ENCODE assay signal across 10 mouse cellular contexts in the genomic region with DNA sequence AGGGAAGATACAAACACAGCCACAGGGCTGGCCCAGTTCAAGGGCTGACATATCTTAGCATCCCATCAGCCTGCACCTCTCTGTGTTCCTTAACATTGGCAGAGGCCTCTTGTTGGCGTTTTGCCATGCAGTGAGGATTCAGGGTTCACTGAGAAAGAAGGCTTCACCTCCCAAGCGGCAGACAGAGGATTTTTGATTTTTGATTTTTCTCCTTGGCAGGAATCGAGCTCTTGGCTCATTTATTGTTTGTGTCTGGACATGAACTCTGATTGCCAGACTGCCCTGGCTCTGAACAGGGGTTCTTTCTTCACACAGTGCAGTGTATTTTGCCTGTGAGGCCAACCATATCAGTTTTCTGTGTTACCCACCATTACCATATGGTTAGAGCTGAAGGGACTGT.
DNase-seq lines count a peak whose midpoint lies in the region; ATAC-seq and TF ChIP-seq lines count a peak whose summit lies in the region.
"Had no signal": no experiment of that assay in that cellular context is flagged by ENCODE, and none has a peak within 500 bp of the region (broad histone marks: within the 10 kb centered on the region; RNA-seq: fewer than 3 reads in every experiment).

No protein-coding gene starts in this region.

- TF ChIP-seq CTCF in hindbrain, postnatal 0 days (IDR thresholded peaks at IDR 0.05; ENCODE audit: low read depth), result no peak

- H3K36me3 ChIP-seq in hindbrain, postnatal 0 days (ENCODE audit: insufficient read depth, low read length), result no peaks in the 10 kb centered on the region
- no peaks in the 10 kb centered on the region for H3K36me3 ChIP-seq in hindbrain, embryonic 10.5 days

- H3K4me2 ChIP-seq in hindbrain, postnatal 0 days (ENCODE audit: low read depth, low read length), result no peak overlapping the region

- peak; percentile 60 for DNase-seq in hindbrain, postnatal 0 days (ENCODE audit: low spot score)
- no peak for DNase-seq in hindbrain, embryonic 10.5 days (ENCODE audit: low spot score)
- DNase-seq in urinary bladder, postnatal 10 days (ENCODE audit: low spot score), result peak; percentile 16
- DNase-seq in urinary bladder, adult 2 months (ENCODE audit: low spot score), result no peak
- peak; percentile 23 for DNase-seq in fat pad, adult 2 months (ENCODE audit: extremely low read depth, low read depth, low spot score)
- peak; percentile 70 for DNase-seq in ovary, adult 18-20 months (ENCODE audit: low spot score)
- no peak for DNase-seq in left cerebral cortex, adult 11 months (ENCODE audit: low spot score)

- no peaks in the 10 kb centered on the region for H3K27me3 ChIP-seq in hindbrain, postnatal 0 days (ENCODE audit: insufficient read depth, low read length)
- no peaks in the 10 kb centered on the region for H3K27me3 ChIP-seq in hindbrain, embryonic 10.5 days (ENCODE audit: insufficient read depth, poor library complexity, severe bottlenecking)

- H3K4me3 ChIP-seq in hindbrain, postnatal 0 days (ENCODE audit: low read length), result no peak overlapping the region
- H3K4me3 ChIP-seq in hindbrain, embryonic 10.5 days, result no peak overlapping the region
- H3K4me3 ChIP-seq: erythroblast, embryonic 14.5 days; myocyte had no signal

- no peaks in the 10 kb centered on the region for H3K9me3 ChIP-seq in hindbrain, postnatal 0 days (ENCODE audit: low read length)
- no peaks in the 10 kb centered on the region for H3K9me3 ChIP-seq in hindbrain, embryonic 10.5 days

- 44% methylated on average over 3 of the region's 3 CpGs for WGBS in hindbrain, postnatal 0 days
- whole genome bisulfite sequencing in hindbrain, embryonic 10.5 days, result 83% methylated on average over 3 of the region's 3 CpGs

- no peaks in the 10 kb centered on the region for H3K4me1 ChIP-seq in hindbrain, postnatal 0 days (ENCODE audit: insufficient read depth, low read length)
- no peaks in the 10 kb centered on the region for H3K4me1 ChIP-seq in hindbrain, embryonic 10.5 days (replicated peaks)

- H3K9ac ChIP-seq in hindbrain, postnatal 0 days (replicated peaks; ENCODE audit: low read length), result no peak overlapping the region

- peak; percentile 45; the same call in 1 of the 2 replicates for ATAC-seq in hindbrain, postnatal 0 days
- no peak for ATAC-seq in erythroblast, adult 5-6 weeks (replicated peaks; ENCODE audit: low FRiP score, poor library complexity, severe bottlenecking)

- H3K27ac ChIP-seq in hindbrain, postnatal 0 days, result no peak overlapping the region
- no peak overlapping the region for H3K27ac ChIP-seq in hindbrain, embryonic 10.5 days

Comparison
In these comparisons a context has a peak if more than half of its experiments do, and no peak if none do; other contexts are left out.
1. DNase-seq: peak in hindbrain, postnatal 0 days (single experiment), urinary bladder, postnatal 10 days (single experiment), fat pad, adult 2 months (single experiment) and ovary, adult 18-20 months (single experiment); none in hindbrain, embryonic 10.5 days (single experiment), urinary bladder, adult 2 months (single experiment) and left cerebral cortex, adult 11 months (single experiment).